Mouse (Mus musculus): Measurements from ENCODE around the gene Eif2b4.

Eif2b4 gene

GRCm38 (mm10) chr5:31154152-31154553, 39.1 kb downstream of the Eif2b4 start, which contains the start of gene Mpv17:
Gene Mpv17, minus strand, starts transcription at chr5:31154251.
- DNase-seq (ENCODE audit: low spot score): peak; percentile 71

- no peak for DNase-seq (ENCODE audit: low spot score)
These were observed 39.6 kb downstream of the Eif2b4 start for GRCm38 (mm10) chr5:31153516-31154151.

- peak; percentile 26 for DNase-seq (ENCODE audit: low spot score)
These were observed 41.5 kb downstream of the Eif2b4 start for GRCm38 (mm10) chr5:31151746-31152145.

- DNase-seq (ENCODE audit: low spot score): no peak
These were observed 43.4 kb downstream of the Eif2b4 start for GRCm38 (mm10) chr5:31149781-31150180.

- no peak for DNase-seq (ENCODE audit: low spot score)
These were observed 54.2 kb downstream of the Eif2b4 start for GRCm38 (mm10) chr5:31138968-31139425.

- no peak for DNase-seq (ENCODE audit: low spot score)
These were observed 54.8 kb downstream of the Eif2b4 start, which contains the start of gene Ucn for GRCm38 (mm10) chr5:31138241-31138967. Gene Ucn, minus strand, starts transcription at chr5:31138829.

GRCm38 (mm10) chr5:31137658-31138057, 55.6 kb downstream of the Eif2b4 start:
- no peak for DNase-seq (ENCODE audit: low spot score)
